Mouse (Mus musculus): ENCODE measurements around the gene Prkcz. TPM values are rescaled to one million over a fixed set of nuclear protein-coding genes. Genes with fewer than 3 reads are reported as not detected.

The Prkcz gene
- total RNA-seq, 2 experiments from 2014 or later, result 221 to 226 TPM

- H3K27ac ChIP-seq, result peak overlapping the region; percentile 28; the same call in 1 of the 2 replicates
- no peak for TF ChIP-seq CTCF (IDR thresholded peaks at IDR 0.05)
- intact Hi-C loops (cut with DNase I), result no loop called here
- no peak overlapping the region for H3K4me3 ChIP-seq
- no peak for DNase-seq (ENCODE audit: extremely low spot score in 1 of 2, low spot score in 2 of 2)
Measured at GRCm38 (mm10) chr4:155277963-155278362, 83.2 kb downstream of the Prkcz start.

GRCm38 (mm10) chr4:155274851-155275250 lies 86.3 kb downstream of the Prkcz start:
- TF ChIP-seq CTCF (IDR thresholded peaks at IDR 0.05), result no peak
- Histone ChIP-seq H3K27ac (peak overlapping the region; percentile 25), H3K4me3 (no peak overlapping the region)
- intact Hi-C loops (cut with DNase I), result no loop called here
- DNase-seq (ENCODE audit: extremely low spot score in 1 of 2, low spot score in 2 of 2), result no peak

GRCm38 (mm10) chr4:155274451-155274850 lies 86.7 kb downstream of the Prkcz start:
- intact Hi-C loops (cut with DNase I), result no loop called here
- no peak overlapping the region for H3K4me3 ChIP-seq
- H3K27ac ChIP-seq, result peak overlapping the region; percentile 25; the same call in 1 of the 2 replicates
- no peak for DNase-seq (ENCODE audit: extremely low spot score in 1 of 2, low spot score in 2 of 2)
- no peak for TF ChIP-seq CTCF (IDR thresholded peaks at IDR 0.05)

DNA sequence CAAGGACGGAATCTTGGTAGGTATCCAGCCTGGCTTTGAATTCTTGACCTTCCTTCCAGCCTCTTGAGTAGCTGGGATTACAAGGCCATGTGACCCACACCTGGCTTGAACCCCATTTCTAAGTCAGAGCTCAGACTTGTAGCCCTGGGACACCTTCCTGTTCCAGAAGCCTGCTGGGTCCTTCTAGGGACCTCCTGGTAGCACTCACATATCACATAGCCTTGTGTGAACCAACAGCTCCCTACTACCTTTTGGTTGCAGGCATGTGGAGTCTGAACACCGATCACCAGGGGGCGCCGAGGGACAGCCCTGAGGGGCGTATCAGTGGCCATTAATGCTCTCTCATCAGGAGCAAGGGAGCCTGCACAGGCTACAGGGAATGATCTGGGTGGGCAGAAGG lies 92.8 kb downstream of the Prkcz start:
- intact Hi-C loops (cut with DNase I), result loop anchor here (1.0 kb wide), 1 partner anchor 40 kb away; no protein-coding TSS in a partner anchor
- peak; percentile 68 for TF ChIP-seq CTCF (IDR thresholded peaks at IDR 0.05)
- Histone ChIP-seq H3K4me3 (no peak overlapping the region), H3K27ac (no peak overlapping the region)
- DNase-seq (ENCODE audit: extremely low spot score in 1 of 2, low spot score in 2 of 2), result peak; percentile 69 to 74

DNA sequence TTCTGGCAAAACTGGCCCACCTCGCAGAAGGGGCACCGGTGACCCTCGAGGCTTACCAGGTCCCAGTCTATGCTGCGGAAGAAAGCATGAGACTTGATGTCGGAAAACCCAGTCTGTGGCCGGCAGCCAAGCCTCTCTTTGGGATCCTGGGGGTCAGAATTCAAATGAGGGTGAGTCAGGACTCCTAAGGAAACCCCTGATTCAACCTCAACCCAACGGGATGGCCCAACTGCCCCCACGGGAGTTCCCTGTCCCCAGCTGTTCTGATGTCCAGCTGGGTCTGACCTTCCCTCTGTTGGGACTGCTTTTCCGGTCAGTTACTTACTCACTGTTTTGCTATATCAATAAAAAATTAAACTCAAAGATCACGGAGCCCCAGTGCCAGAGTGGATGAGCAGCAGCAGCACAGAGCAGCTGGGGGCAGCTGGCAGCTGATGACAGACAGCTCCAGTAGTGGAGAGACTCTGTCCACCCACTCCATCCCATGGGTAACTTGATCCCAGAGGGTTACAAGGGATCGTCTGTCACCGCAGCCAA lies 93.5 kb downstream of the Prkcz start:
- H3K4me3 ChIP-seq, result no peak overlapping the region
- no peak overlapping the region for H3K27ac ChIP-seq
- intact Hi-C loops (cut with DNase I), result loop anchor here (1.0 kb wide), 1 partner anchor 41 kb away; no protein-coding TSS in a partner anchor
- no peak for DNase-seq (ENCODE audit: extremely low spot score in 1 of 2, low spot score in 2 of 2)
- no peak for TF ChIP-seq CTCF (IDR thresholded peaks at IDR 0.05)

DNA sequence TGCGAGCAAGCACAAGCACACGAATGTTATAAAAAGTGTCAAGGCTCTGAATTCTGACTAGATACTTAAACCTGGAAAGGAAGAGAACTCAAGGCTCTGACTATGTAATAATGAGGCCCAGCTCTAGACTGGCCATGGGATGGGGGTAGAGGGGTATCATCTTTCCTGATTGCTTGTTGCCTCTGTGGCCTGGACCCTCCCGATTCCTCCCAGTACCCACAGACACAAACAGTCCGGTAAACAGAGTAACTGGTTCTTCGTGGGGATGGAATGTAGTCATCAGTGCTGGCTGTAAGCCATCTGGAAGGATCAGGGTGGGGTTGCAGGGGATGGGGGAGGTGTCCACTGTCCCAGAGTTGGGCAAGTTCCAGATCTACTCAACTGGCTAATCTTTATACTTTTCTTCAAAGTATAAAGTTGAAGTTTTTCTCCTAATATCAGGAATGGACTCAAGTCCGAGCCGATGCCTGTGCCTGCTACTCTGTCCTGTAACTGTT lies 94.1 kb downstream of the Prkcz start:
- H3K27ac ChIP-seq, result no peak overlapping the region
- no peak overlapping the region for H3K4me3 ChIP-seq
- intact Hi-C loops (cut with DNase I), result no loop called here
- DNase-seq (ENCODE audit: extremely low spot score in 1 of 2, low spot score in 2 of 2), result no peak
- TF ChIP-seq CTCF (IDR thresholded peaks at IDR 0.05), result no peak

- intact Hi-C loops (cut with DNase I), result no loop called here
Measured at GRCm38 (mm10) chr4:155264521-155265321, 96.4 kb downstream of the Prkcz start.

DNA sequence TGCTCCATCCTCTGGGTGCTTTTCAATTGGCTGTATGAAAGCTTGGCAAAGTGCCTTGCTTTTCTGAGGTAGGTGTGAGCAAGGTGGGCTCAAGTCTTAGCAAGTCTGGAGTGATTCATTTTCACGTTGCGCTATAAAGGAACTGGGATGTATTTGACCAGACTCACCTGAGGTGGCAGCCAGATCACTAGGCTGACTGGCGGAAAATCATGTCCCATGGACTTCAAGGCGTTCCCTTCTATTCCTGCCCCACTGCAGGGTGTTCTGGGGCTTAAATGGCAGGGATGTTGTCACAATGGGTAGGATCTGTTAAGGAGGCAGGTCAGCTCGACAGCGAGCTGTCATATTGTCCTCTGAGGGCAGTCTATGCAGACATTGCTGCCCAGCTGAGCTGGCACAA lies 108.9 kb downstream of the Prkcz start:
- intact Hi-C loops (cut with DNase I), result no loop called here
- H3K4me3 ChIP-seq, result no peak overlapping the region
- no peak for DNase-seq (ENCODE audit: extremely low spot score in 1 of 2, low spot score in 2 of 2)
- no peak for TF ChIP-seq CTCF (IDR thresholded peaks at IDR 0.05)
- H3K27ac ChIP-seq, result no peak overlapping the region

More at GRCm38 (mm10) chr4:155264521-155265321, 96.4 kb downstream of the Prkcz start:
- Histone ChIP-seq H3K4me3 (no peak overlapping the region), H3K27ac (0 out of 2 replicates have a peak overlapping the region, but pooled peaks have one; percentile 53)
- DNase-seq (ENCODE audit: extremely low spot score in 1 of 2, low spot score in 2 of 2), result no peak
- TF ChIP-seq CTCF (IDR thresholded peaks at IDR 0.05), result no peak

GRCm38 (mm10) chr4:155251147-155251546 lies 110.0 kb downstream of the Prkcz start:
- intact Hi-C loops (cut with DNase I), result loop anchor here (2.0 kb wide), 1 partner anchor 58 kb away; no protein-coding TSS in a partner anchor
- H3K27ac ChIP-seq, result no peak overlapping the region
- no peak for DNase-seq (ENCODE audit: extremely low spot score in 1 of 2, low spot score in 2 of 2)
- TF ChIP-seq CTCF (IDR thresholded peaks at IDR 0.05), result no peak
- H3K4me3 ChIP-seq, result peak overlapping the region; percentile 75; the same call in 1 of the 2 replicates

- intact Hi-C loops (cut with DNase I), result loop anchor here (2.0 kb wide), 1 partner anchor 58 kb away; no protein-coding TSS in a partner anchor
- Histone ChIP-seq H3K4me3 (peak overlapping the region; percentile 75), H3K27ac (peak overlapping the region; percentile 97)
- DNase-seq (ENCODE audit: extremely low spot score in 1 of 2, low spot score in 2 of 2), result peak in 1 of 2 experiments; percentile 41
- TF ChIP-seq CTCF (IDR thresholded peaks at IDR 0.05), result no peak
Measured at GRCm38 (mm10) chr4:155250361-155251117, 110.6 kb downstream of the Prkcz start.

DNA sequence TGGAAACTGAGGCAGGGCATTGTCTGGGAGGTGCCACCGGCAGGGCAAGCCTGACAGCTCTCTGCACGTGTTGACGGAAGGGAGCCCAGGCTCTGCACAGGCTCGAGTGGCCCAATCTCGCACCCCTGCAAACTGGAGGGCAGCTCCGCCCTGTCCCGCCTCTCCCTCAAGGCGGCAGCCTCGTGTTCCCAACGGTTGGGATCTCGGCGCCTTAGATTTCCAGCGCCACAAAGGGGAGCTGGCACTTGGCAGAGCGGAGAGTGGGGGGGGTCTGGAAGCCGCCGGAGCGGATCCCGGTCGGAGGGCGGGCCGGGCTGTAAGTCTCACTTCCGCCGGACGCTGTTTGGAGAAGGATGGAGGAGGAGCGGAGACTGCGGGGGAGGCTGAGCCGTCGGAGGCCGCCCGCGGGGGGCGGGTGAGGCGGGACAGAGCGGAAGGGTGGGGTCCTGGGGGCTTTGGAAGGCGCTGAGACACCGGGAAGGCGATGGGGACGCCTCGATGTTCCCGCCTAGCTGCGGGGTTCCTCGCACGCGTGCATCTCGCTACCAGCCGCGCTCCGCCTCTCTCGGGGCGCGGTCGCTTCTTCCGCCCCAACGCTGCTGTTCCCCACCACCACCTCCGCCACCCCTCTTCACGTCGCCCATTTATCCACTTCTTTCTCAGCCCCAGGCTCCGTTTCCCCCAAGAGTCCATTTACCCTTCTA lies 111.4 kb downstream of the Prkcz start, which contains the start of gene Faap20:
Gene Faap20 (plus strand): TSS at position 155 of the 704 bp plus-strand sequence.
- TF ChIP-seq CTCF (IDR thresholded peaks at IDR 0.05), result no peak
- intact Hi-C loops (cut with DNase I), result loop anchor here (1.0 to 2.0 kb wide), 3 partner anchors 27 to 154 kb away; partner anchors contain the start of gene Ski
- peak; percentile 80 to 85 for DNase-seq (ENCODE audit: extremely low spot score in 1 of 2, low spot score in 2 of 2)
- Histone ChIP-seq H3K4me3 (peak within 1 kb of the TSS; percentile 75), H3K27ac (peak within 1 kb of the TSS; percentile 97)
